Mouse (Mus musculus) stomach, embryonic 16.5 days (tissue): ENCODE measurements around the gene Oxct2a. TPM values are rescaled to one million over a fixed set of nuclear protein-coding genes. Genes with fewer than 3 reads are reported as not detected.

Source experiments
- polyA plus RNA-seq: library from polyadenylated mRNA; unstranded; fragments of >200 nt; fragmentation: Nextera tagmentation; extraction: Ambion mirVana; gene quantifications from 2 replicates; pipeline ENCODE4 v1.2.1, GENCODE M21; 2015

Gene Oxct2a
- polyA plus RNA-seq, 1 experiment from 2014 or later = not detected

Other genes starting within 250 kb of the Oxct2a start
- 0.50 and 0.67 TPM in 2 replicates for gene Bmp8b, start 218.5 kb downstream of the Oxct2a start, polyA plus RNA-seq
- 0.22 TPM in 1 of 2 replicates, not detected in the other for gene Oxct2b, start 207.4 kb downstream of the Oxct2a start, polyA plus RNA-seq
- 79.4 and 85.4 TPM in 2 replicates for gene Ppie, start 183.7 kb downstream of the Oxct2a start, polyA plus RNA-seq
- gene Hpcal4, start 140.4 kb downstream of the Oxct2a start, polyA plus RNA-seq = 3.8 and 4.2 TPM in 2 replicates
- not detected in 2 replicates for gene Nt5c1a, start 122.1 kb downstream of the Oxct2a start, polyA plus RNA-seq
- gene Heyl, start 90.1 kb downstream of the Oxct2a start, polyA plus RNA-seq = 18.5 and 21.3 TPM in 2 replicates
- 31.2 and 42.5 TPM in 2 replicates for gene Pabpc4, start 61.3 kb downstream of the Oxct2a start, polyA plus RNA-seq
- 0.48 and 0.65 TPM in 2 replicates for gene Bmp8a, start 19.6 kb upstream of the Oxct2a start, polyA plus RNA-seq